Mouse (Mus musculus) hindbrain, embryonic 13.5 days (tissue): ENCODE data around the gene Arhgap35. TPM values are rescaled to one million over a fixed set of nuclear protein-coding genes. Genes with fewer than 3 reads are reported as not detected.
A peak's percentile ranks its signal among the peaks of the same experiment; 100 is the strongest.

Experiments used
- ATAC-seq: fragments of 200-750 bp; cut with Nextera tagmentation; 2 replicates; pipeline ENCODE4 v1.8.0; 2017; ENCODE audit warnings: moderate TSS enrichment; ENCODE audit not compliant: low FRiP score
- H3K27ac ChIP-seq: fragments of 300-500 bp; sonication (generic); 2 replicates; pipeline ENCODE4 v1.5.1; 2015; ENCODE audit warnings: inconsistent platforms, mild to moderate bottlenecking, moderate library complexity
- H3K27me3 ChIP-seq: fragments of 300-500 bp; sonication (generic); 2 replicates; pipeline ENCODE4 v1.6.1; 2015; ENCODE audit warnings: mild to moderate bottlenecking, inconsistent platforms
- H3K36me3 ChIP-seq: fragments of 300-500 bp; sonication (generic); 2 replicates; pipeline ENCODE4 v1.6.1; 2015; ENCODE audit warnings: mild to moderate bottlenecking, inconsistent platforms
- H3K4me1 ChIP-seq: fragments of 300-500 bp; sonication (generic); replicated peaks from 2 replicates; pipeline ENCODE4 v1.6.1; 2015; ENCODE audit warnings: inconsistent platforms
- H3K4me2 ChIP-seq: fragments of 300-500 bp; sonication (generic); 2 replicates; pipeline ENCODE4 v1.6.1; 2015; ENCODE audit warnings: inconsistent platforms, mild to moderate bottlenecking, moderate library complexity
- H3K4me3 ChIP-seq: fragments of 300-500 bp; sonication (generic); 2 replicates; pipeline ENCODE4 v1.5.1; 2015; ENCODE audit warnings: mild to moderate bottlenecking, inconsistent platforms
- H3K9ac ChIP-seq: fragments of 300-500 bp; sonication (generic); 2 replicates; pipeline ENCODE4 v1.6.1; 2015; ENCODE audit warnings: mild to moderate bottlenecking, inconsistent platforms
- H3K9me3 ChIP-seq: fragments of 300-500 bp; sonication (generic); 2 replicates; pipeline ENCODE4 v1.6.1; 2016; ENCODE audit warnings: inconsistent platforms
- WGBS: fragments of 180-500 bp; shearing (Covaris S2); methylation state at CpG from one replicate; pipeline ENCODE4 v1.1.7; 2015; 5-methylcytosine and 5-hydroxymethylcytosine counted together
- polyA plus RNA-seq: library from polyadenylated mRNA; unstranded; fragments of >200 nt; fragmentation: Nextera tagmentation; extraction: Ambion mirVana; gene quantifications from 2 replicates; pipeline ENCODE4 v1.2.1, GENCODE M21; 2015

Gene Arhgap35
- polyA plus RNA-seq, 1 experiment from 2014 or later, result 30.7 TPM

DNA sequence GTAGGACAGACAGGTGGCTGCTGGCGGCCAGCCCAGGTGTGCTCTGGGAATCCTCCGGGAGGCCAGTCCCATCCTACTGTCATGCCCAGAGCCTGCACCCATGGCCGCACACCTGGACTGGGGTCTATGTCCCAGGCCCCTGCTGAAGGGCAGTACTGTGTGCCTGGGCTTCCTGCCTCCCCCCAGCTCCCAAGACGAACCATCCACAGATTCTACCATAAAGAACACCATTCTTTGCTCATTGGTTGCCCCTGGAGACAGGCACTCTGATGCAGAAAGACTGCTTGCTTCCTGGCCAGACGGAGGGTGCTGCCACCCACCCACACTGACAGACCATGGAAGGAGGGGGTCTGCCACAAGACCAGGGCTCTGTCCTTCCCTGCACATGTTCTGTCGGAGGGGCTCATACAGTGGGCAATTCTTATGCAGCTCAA lies 115.1 kb downstream of the Arhgap35 start:
- Histone ChIP-seq H3K27me3 (no peaks in the 10 kb centered on the region), H3K9ac (no peak overlapping the region), H3K27ac (no peak overlapping the region), H3K4me3 (no peak overlapping the region), H3K4me1 (peaks cover 8% of the 10 kb centered on the region), H3K36me3 (peaks cover 79% of the 10 kb centered on the region), H3K4me2 (no peak overlapping the region), H3K9me3 (no peaks in the 10 kb centered on the region)
- 75% methylated on average over 6 of the region's 6 CpGs for WGBS
- peak; percentile 55; the same call in 1 of the 2 replicates for ATAC-seq

DNA sequence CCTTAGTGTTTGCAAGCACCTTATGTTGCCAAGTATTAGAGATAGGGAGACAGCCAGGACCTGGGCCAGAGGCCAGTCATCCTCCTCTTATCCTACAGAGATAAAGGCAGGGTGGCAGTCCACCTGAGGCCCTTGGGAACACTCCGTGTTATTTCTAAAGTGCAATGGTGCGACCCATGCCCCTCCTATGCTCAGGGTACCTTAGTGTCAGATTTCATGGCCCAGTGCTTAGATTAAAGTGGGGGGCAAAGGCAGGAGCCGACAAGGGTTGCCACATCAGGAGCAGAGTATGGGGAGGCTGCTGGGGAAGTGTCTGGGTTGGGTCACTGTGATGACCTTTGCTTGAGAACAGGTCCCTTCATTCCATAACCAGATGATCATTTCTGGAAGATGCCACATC lies 118.5 kb downstream of the Arhgap35 start:
- no peaks in the 10 kb centered on the region for H3K9me3 ChIP-seq
- no peak overlapping the region for H3K4me3 ChIP-seq
- H3K36me3 ChIP-seq, result peaks cover 52% of the 10 kb centered on the region
- H3K4me2 ChIP-seq, result no peak overlapping the region
- no peak overlapping the region for H3K9ac ChIP-seq
- H3K4me1 ChIP-seq, result peaks cover 6% of the 10 kb centered on the region; the same call in 1 of the 2 replicates
- WGBS, result 94% methylated on average over 3 of the region's 3 CpGs
- no peak for ATAC-seq
- H3K27ac ChIP-seq, result no peak overlapping the region
- H3K27me3 ChIP-seq, result no peaks in the 10 kb centered on the region

- Histone ChIP-seq H3K36me3 (peaks cover 38% of the 10 kb centered on the region), H3K27me3 (no peaks in the 10 kb centered on the region), H3K4me3 (no peak overlapping the region), H3K9me3 (no peaks in the 10 kb centered on the region), H3K4me2 (no peak overlapping the region), H3K9ac (no peak overlapping the region), H3K4me1 (no peaks in the 10 kb centered on the region), H3K27ac (no peak overlapping the region)
- no peak for ATAC-seq
- WGBS, result 43% methylated on average over 2 of the region's 2 CpGs
Measured at GRCm38 (mm10) chr7:16493361-16493760, 121.4 kb downstream of the Arhgap35 start.

GRCm38 (mm10) chr7:16492211-16492610 lies 122.6 kb downstream of the Arhgap35 start:
- no peaks in the 10 kb centered on the region for H3K9me3 ChIP-seq
- no peak for ATAC-seq
- no peak overlapping the region for H3K4me2 ChIP-seq
- 62% methylated on average over 3 of the region's 3 CpGs for WGBS
- peaks cover 27% of the 10 kb centered on the region for H3K36me3 ChIP-seq
- no peak overlapping the region for H3K9ac ChIP-seq
- H3K4me3 ChIP-seq, result no peak overlapping the region
- no peaks in the 10 kb centered on the region for H3K4me1 ChIP-seq
- H3K27ac ChIP-seq, result no peak overlapping the region
- H3K27me3 ChIP-seq, result no peaks in the 10 kb centered on the region

GRCm38 (mm10) chr7:16491759-16492158 lies 123.0 kb downstream of the Arhgap35 start:
- no peak overlapping the region for H3K9ac ChIP-seq
- no peak overlapping the region for H3K27ac ChIP-seq
- peak; percentile 46 for ATAC-seq
- H3K4me3 ChIP-seq, result no peak overlapping the region
- peaks cover 22% of the 10 kb centered on the region for H3K36me3 ChIP-seq
- no peaks in the 10 kb centered on the region for H3K27me3 ChIP-seq
- no peak overlapping the region for H3K4me2 ChIP-seq
- H3K9me3 ChIP-seq, result no peaks in the 10 kb centered on the region
- 32% methylated on average over 3 of the region's 3 CpGs for WGBS
- H3K4me1 ChIP-seq, result no peaks in the 10 kb centered on the region

DNA sequence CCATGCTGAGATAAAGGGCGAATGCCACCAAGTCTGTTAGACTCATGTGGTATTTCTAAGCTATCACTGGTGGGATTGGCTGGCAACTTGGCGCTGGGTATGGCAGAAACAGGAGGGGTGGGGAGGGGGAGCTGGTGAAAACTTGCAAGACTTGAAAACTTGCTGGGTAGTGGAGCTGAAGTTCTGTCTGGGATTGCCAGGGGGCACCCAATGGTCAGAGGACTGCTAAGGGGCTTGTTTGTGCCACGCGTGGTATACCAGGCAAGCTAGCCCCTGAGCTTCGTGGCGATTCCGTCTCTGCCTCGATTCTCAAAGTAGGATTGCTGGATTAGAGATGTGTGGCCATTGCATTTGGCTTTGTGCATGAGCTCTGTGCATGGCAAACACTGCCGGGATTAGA lies 124.8 kb downstream of the Arhgap35 start:
- Histone ChIP-seq H3K4me2 (no peak overlapping the region), H3K4me3 (no peak overlapping the region), H3K36me3 (0 out of 2 replicates have a peak, but pooled peaks cover 5% of the 10 kb centered on the region), H3K9ac (no peak overlapping the region), H3K27ac (no peak overlapping the region), H3K9me3 (no peaks in the 10 kb centered on the region), H3K27me3 (no peaks in the 10 kb centered on the region), H3K4me1 (no peaks in the 10 kb centered on the region)
- 89% methylated on average over 9 of the region's 9 CpGs for WGBS
- ATAC-seq, result no peak

GRCm38 (mm10) chr7:16488816-16489215 lies 126.0 kb downstream of the Arhgap35 start:
- Histone ChIP-seq H3K4me3 (no peak overlapping the region), H3K9ac (no peak overlapping the region)

DNA sequence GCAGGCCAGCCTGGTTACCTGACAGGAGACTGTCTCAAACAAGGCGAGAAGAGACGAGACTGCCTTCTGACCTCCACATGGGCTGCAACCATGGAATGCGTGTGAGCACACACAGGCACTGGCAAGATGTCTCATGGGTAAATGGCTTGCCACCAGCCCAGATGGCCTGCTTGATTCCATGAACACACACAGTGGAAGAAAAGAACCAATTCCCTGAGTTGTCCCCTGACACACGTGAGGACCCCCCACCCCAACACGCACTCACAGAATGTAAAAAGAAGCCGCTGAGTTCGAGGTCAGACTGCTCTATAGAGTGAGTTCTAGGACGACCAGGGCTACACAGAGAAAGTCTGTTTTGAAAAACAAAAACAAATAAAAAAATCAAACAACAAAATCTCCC lies 137.2 kb downstream of the Arhgap35 start, which contains the start of gene Npas1:
Gene Npas1 (minus strand): TSS at position 101 of the 400 bp plus-strand sequence.
- no peaks in the 10 kb centered on the region for H3K36me3 ChIP-seq
- no peak within 1 kb of the TSS; the same call in 1 of the 2 replicates for H3K9ac ChIP-seq
- H3K4me3 ChIP-seq, result peak within 1 kb of the TSS; percentile 38
- H3K27ac ChIP-seq, result no peak within 1 kb of the TSS
- peaks cover 22% of the 10 kb centered on the region for H3K4me1 ChIP-seq
- H3K27me3 ChIP-seq, result peaks cover 72% of the 10 kb centered on the region
- 84% methylated on average over 8 of the region's 8 CpGs for WGBS
- no peak for ATAC-seq
- H3K4me2 ChIP-seq, result peak within 1 kb of the TSS; percentile 61
- H3K9me3 ChIP-seq, result no peaks in the 10 kb centered on the region

More at GRCm38 (mm10) chr7:16488816-16489215, 126.0 kb downstream of the Arhgap35 start:
- no peak overlapping the region for H3K27ac ChIP-seq
- 0 out of 2 replicates have a peak, but pooled peaks cover under 1% of the 10 kb centered on the region for H3K36me3 ChIP-seq
- no peaks in the 10 kb centered on the region for H3K4me1 ChIP-seq
- no peaks in the 10 kb centered on the region for H3K27me3 ChIP-seq
- no peaks in the 10 kb centered on the region for H3K9me3 ChIP-seq
- no peak overlapping the region for H3K4me2 ChIP-seq
- no peak for ATAC-seq

- H3K27ac ChIP-seq, result no peak overlapping the region
- 0 out of 2 replicates have a peak, but pooled peaks have one; percentile 37 for ATAC-seq
Measured at GRCm38 (mm10) chr7:16476600-16476989, 138.2 kb downstream of the Arhgap35 start.

DNA sequence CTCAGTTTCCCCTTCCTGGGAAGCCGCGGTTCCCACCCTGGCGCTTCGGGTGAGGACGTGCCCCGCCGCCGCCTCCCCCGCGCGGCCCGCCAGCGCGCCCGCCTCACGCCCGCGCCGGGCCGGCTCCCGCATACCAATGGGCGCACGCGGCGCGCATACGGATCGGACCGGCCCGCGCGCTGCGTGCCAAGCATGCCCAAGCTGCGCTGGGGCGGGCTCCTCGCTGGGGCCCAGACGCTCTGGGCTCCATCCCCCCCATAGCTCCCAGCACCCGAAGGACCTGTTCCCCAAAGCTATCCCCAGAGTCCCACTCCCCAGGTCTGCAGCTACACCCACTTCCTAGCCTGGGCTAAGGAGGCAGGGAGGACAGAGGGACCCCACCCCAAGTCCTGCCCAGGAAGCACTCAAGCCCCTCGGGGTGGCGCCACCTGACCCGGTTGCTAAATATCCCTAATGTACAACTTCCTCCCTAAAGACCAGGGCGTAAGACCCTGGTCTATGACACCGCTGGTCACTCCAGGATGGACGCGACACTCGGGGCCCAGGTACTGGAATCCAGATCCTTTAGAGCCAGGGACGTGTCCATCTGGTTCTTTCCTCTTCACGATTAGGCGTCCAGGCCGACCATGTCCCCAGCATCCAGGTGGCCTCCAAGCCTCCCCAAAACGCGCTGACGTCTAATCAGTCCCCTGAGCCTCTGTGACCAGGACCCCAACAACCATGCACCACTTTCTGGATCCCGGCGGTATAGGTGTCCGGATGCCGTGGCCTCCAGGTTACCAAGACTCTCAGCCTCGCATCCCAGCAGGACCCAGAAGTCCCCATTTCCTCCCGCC lies 138.8 kb downstream of the Arhgap35 start:
- H3K9me3 ChIP-seq, result no peaks in the 10 kb centered on the region
- no peak overlapping the region; the same call in 1 of the 2 replicates for H3K9ac ChIP-seq
- H3K4me1 ChIP-seq, result peaks cover 27% of the 10 kb centered on the region
- H3K27ac ChIP-seq, result no peak overlapping the region
- H3K4me3 ChIP-seq, result peak overlapping the region; percentile 38
- ATAC-seq, result no peak; the same call in 1 of the 2 replicates
- H3K36me3 ChIP-seq, result no peaks in the 10 kb centered on the region
- WGBS, result 1% methylated on average over 51 of the region's 59 CpGs
- peaks cover 77% of the 10 kb centered on the region for H3K27me3 ChIP-seq
- peak overlapping the region; percentile 61 for H3K4me2 ChIP-seq

More at GRCm38 (mm10) chr7:16476600-16476989, 138.2 kb downstream of the Arhgap35 start:
- Histone ChIP-seq H3K9me3 (no peaks in the 10 kb centered on the region), H3K4me3 (peak overlapping the region; percentile 38), H3K27me3 (peaks cover 76% of the 10 kb centered on the region), H3K9ac (no peak overlapping the region; the same call in 1 of the 2 replicates), H3K36me3 (no peaks in the 10 kb centered on the region), H3K4me1 (peaks cover 27% of the 10 kb centered on the region), H3K4me2 (peak overlapping the region; percentile 61)
- 2% methylated on average over 34 of the region's 34 CpGs for WGBS

DNA sequence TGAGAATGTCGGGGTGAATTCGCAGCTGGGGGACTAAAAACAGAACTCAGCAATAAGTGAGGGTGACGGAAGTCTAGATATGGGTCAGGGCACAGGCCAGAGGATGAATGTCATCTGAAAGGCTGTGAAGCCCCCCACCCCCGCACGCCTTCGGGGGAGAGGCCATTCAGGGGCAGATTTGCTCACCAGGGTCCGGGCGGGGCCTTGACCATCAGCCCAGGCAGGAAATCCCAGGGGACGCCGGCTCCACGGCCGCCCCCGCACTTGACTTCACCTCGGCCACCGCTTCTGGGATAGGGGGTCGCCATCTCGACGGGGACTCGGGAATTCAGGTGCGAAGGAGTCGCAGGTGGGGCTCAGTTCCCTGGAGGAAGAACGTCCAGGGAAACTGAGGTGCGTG lies 139.5 kb downstream of the Arhgap35 start:
- H3K4me1 ChIP-seq, result peaks cover 27% of the 10 kb centered on the region
- no peak overlapping the region for H3K27ac ChIP-seq
- H3K4me2 ChIP-seq, result peak overlapping the region; percentile 61
- 4% methylated on average over 23 of the region's 23 CpGs for WGBS
- peaks cover 82% of the 10 kb centered on the region for H3K27me3 ChIP-seq
- H3K36me3 ChIP-seq, result no peaks in the 10 kb centered on the region
- no peaks in the 10 kb centered on the region for H3K9me3 ChIP-seq
- no peak for ATAC-seq
- peak overlapping the region; percentile 38 for H3K4me3 ChIP-seq
- no peak overlapping the region; the same call in 1 of the 2 replicates for H3K9ac ChIP-seq

- H3K4me3 ChIP-seq, result peak overlapping the region; percentile 11; the same call in 1 of the 2 replicates
- 5% methylated on average over 33 of the region's 33 CpGs for WGBS
Measured at GRCm38 (mm10) chr7:16474445-16474844, 140.3 kb downstream of the Arhgap35 start.

More at GRCm38 (mm10) chr7:16474445-16474844, 140.3 kb downstream of the Arhgap35 start:
- peaks cover 84% of the 10 kb centered on the region for H3K27me3 ChIP-seq
- peak overlapping the region; percentile 33; the same call in 1 of the 2 replicates for H3K4me2 ChIP-seq
- no peak for ATAC-seq
- peaks cover 27% of the 10 kb centered on the region for H3K4me1 ChIP-seq
- no peak overlapping the region for H3K9ac ChIP-seq
- H3K36me3 ChIP-seq, result no peaks in the 10 kb centered on the region
- no peaks in the 10 kb centered on the region for H3K9me3 ChIP-seq
- H3K27ac ChIP-seq, result no peak overlapping the region
